ENCODE assay signal across 13 mouse cellular contexts in the genomic region with DNA sequence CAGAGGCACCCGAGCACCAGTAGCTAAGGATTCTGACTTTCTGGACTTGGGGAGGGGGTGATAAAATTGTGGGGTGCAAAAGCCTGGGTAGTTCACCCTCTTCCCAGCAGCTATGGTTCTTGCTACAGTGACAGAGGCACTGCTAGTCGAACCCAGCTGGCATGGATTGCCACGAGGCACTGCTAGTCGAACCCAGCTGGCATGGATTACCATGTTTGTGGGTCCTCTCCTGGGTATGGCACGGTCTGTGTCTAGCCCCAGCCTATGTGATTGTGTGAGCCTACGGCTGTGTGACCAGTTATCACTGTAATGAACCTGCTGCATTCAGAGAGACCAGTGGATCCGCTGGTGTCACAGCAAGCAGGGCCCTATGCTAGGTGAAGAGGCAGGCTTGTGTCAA.
DNase-seq lines count a peak whose midpoint lies in the region; ATAC-seq and TF ChIP-seq lines count a peak whose summit lies in the region.
"Had no signal": no experiment of that assay in that cellular context is flagged by ENCODE, and none has a peak within 500 bp of the region (broad histone marks: within the 10 kb centered on the region; RNA-seq: fewer than 3 reads in every experiment).

No protein-coding gene starts in this region.

- H3K27ac ChIP-seq in cerebellum, adult 2 months (ENCODE audit: insufficient read depth, low read length) = peak overlapping the region; percentile 86
- H3K27ac ChIP-seq in limb, embryonic 11.5 days (replicated peaks; ENCODE audit: low read depth, low read length) = no peak overlapping the region

- H3K4me1 ChIP-seq in cerebellum, adult 2 months (ENCODE audit: control insufficient read depth, insufficient read depth, low read length) = peaks cover 36% of the 10 kb centered on the region
- no peaks in the 10 kb centered on the region for H3K4me1 ChIP-seq in megakaryocyte, embryonic 14.5 days
- H3K4me1 ChIP-seq in limb, embryonic 11.5 days (ENCODE audit: control insufficient read depth, insufficient read depth, low read length) = peaks cover 6% of the 10 kb centered on the region

- H3K4me3 ChIP-seq in cerebellum, adult 2 months (replicated peaks; ENCODE audit: insufficient read depth, low read depth, low read length) = no peak overlapping the region
- peak overlapping the region; percentile 38 for H3K4me3 ChIP-seq in megakaryocyte, embryonic 14.5 days (replicated peaks)
- no peak overlapping the region for H3K4me3 ChIP-seq in limb, embryonic 11.5 days (ENCODE audit: low read depth, low read length)

- no peaks in the 10 kb centered on the region for H3K27me3 ChIP-seq in cerebellum, adult 2 months (ENCODE audit: control insufficient read depth, insufficient read depth, low read length)
- peaks cover 30% of the 10 kb centered on the region for H3K27me3 ChIP-seq in megakaryocyte, embryonic 14.5 days (replicated peaks)
- no peaks in the 10 kb centered on the region for H3K27me3 ChIP-seq in limb, embryonic 11.5 days (ENCODE audit: control insufficient read depth, insufficient read depth, low read length)

- no peak for ATAC-seq in megakaryocyte, adult 5-6 weeks (ENCODE audit: poor library complexity, severe bottlenecking)
- no peak for ATAC-seq in limb, embryonic 11.5 days (ENCODE audit: insufficient number of reproducible peaks, low FRiP score, low TSS enrichment, low read depth)

- H3K4me2 ChIP-seq in limb, embryonic 11.5 days (ENCODE audit: low read depth, severe bottlenecking) = 0 out of 2 replicates have a peak overlapping the region, but pooled peaks have one; percentile 0
- H3K4me2 ChIP-seq: lung, embryonic 14.5 days had no signal

- WGBS in cerebellum, adult 2 months = 32% methylated on average over 7 of the region's 7 CpGs
- WGBS in limb, embryonic 11.5 days = 76% methylated on average over 7 of the region's 7 CpGs

- TF ChIP-seq POLR2A in cerebellum, adult 2 months (IDR thresholded peaks at IDR 0.05; ENCODE audit: borderline replicate concordance, insufficient read depth, low read length) = no peak

- no peak overlapping the region for H3K9ac ChIP-seq in limb, embryonic 11.5 days (ENCODE audit: low read length)
- H3K9ac ChIP-seq: lung, embryonic 14.5 days had no signal

- H3K36me3 ChIP-seq in megakaryocyte, embryonic 14.5 days (replicated peaks; ENCODE audit: low read length) = no peaks in the 10 kb centered on the region
- H3K36me3 ChIP-seq in limb, embryonic 11.5 days (ENCODE audit: control insufficient read depth, insufficient read depth, low read length) = no peaks in the 10 kb centered on the region

- TF ChIP-seq CTCF in cerebellum, adult 2 months (IDR thresholded peaks at IDR 0.05; ENCODE audit: borderline replicate concordance, insufficient read depth, low read depth, low read length) = no peak

- peaks cover 3% of the 10 kb centered on the region for H3K9me3 ChIP-seq in megakaryocyte, embryonic 14.5 days
- no peaks in the 10 kb centered on the region for H3K9me3 ChIP-seq in limb, embryonic 11.5 days (ENCODE audit: control insufficient read depth, low read length)

- peak; percentile 58 to 59 for DNase-seq in cerebellum, adult 2 months
- no peak for DNase-seq in cerebellum, postnatal 36 days
- DNase-seq in limb, embryonic 11.5 days (ENCODE audit: low spot score) = no peak
- DNase-seq in retina, postnatal 1 day = peak; percentile 27
- DNase-seq in thymus, postnatal 0 days (ENCODE audit: low spot score) = no peak
- DNase-seq in urinary bladder, postnatal 14 days (ENCODE audit: low spot score) = no peak
- DNase-seq: adrenal gland, postnatal 14 days; cerebellum, postnatal 14 days; lung, embryonic 14.5 days; spleen, adult 18-20 months; thymus, postnatal 25 days had no signal

Comparison
In these comparisons a context has a peak if more than half of its experiments do, and no peak if none do; other contexts are left out.
1. DNase-seq: peak in cerebellum, adult 2 months (2 of 2) and retina, postnatal 1 day (single experiment); none in cerebellum, postnatal 36 days (0 of 2), limb, embryonic 11.5 days (single experiment), thymus, postnatal 0 days (single experiment) and urinary bladder, postnatal 14 days (single experiment).